Mouse (Mus musculus) neural tube, embryonic 12.5 days (tissue): Measurements from ENCODE around the gene C530008M17Rik. TPM values are rescaled to one million over a fixed set of nuclear protein-coding genes. Genes with fewer than 3 reads are reported as not detected.

Experiments used
- ATAC-seq: fragments of 200-750 bp; cut with Nextera tagmentation; 2 replicates; pipeline ENCODE4 v1.8.0; 2017; ENCODE audit warnings: low read depth, mild to moderate bottlenecking, moderate TSS enrichment, moderate library complexity; ENCODE audit not compliant: low FRiP score
- H3K27ac ChIP-seq: fragments of 300-500 bp; sonication (generic); 2 replicates; pipeline ENCODE4 v1.5.1; 2016
- H3K27me3 ChIP-seq: fragments of 300-500 bp; sonication (generic); replicated peaks from 2 replicates; pipeline ENCODE4 v1.6.1; 2016; ENCODE audit warnings: mild to moderate bottlenecking
- H3K36me3 ChIP-seq: fragments of 300-500 bp; sonication (generic); 2 replicates; pipeline ENCODE4 v1.6.1; 2016; ENCODE audit warnings: mild to moderate bottlenecking
- H3K4me1 ChIP-seq: fragments of 300-500 bp; sonication (generic); 2 replicates; pipeline ENCODE4 v1.6.1; 2016
- H3K4me2 ChIP-seq: fragments of 300-500 bp; sonication (generic); replicated peaks from 2 replicates; pipeline ENCODE4 v1.6.1; 2016; ENCODE audit warnings: mild to moderate bottlenecking
- H3K4me3 ChIP-seq: fragments of 300-500 bp; sonication (generic); 2 replicates; pipeline ENCODE4 v1.5.1; 2016
- H3K9ac ChIP-seq: fragments of 300-500 bp; sonication (generic); 2 replicates; pipeline ENCODE4 v1.6.1; 2016; ENCODE audit warnings: mild to moderate bottlenecking
- H3K9me3 ChIP-seq: fragments of 300-500 bp; sonication (generic); 2 replicates; pipeline ENCODE4 v1.6.1; 2016; ENCODE audit warnings: mild to moderate bottlenecking
- WGBS: fragments of 180-500 bp; shearing (Covaris S2); methylation state at CpG from one replicate; pipeline ENCODE4 v1.1.7; 2016; 5-methylcytosine and 5-hydroxymethylcytosine counted together
- polyA plus RNA-seq: library from polyadenylated mRNA; unstranded; fragments of >200 nt; fragmentation: Nextera tagmentation; extraction: Ambion mirVana; gene quantifications from 2 replicates; pipeline ENCODE4 v1.2.1, GENCODE M21; 2016

C530008M17Rik gene
- polyA plus RNA-seq, 1 experiment from 2014 or later, result 72.6 TPM

DNA sequence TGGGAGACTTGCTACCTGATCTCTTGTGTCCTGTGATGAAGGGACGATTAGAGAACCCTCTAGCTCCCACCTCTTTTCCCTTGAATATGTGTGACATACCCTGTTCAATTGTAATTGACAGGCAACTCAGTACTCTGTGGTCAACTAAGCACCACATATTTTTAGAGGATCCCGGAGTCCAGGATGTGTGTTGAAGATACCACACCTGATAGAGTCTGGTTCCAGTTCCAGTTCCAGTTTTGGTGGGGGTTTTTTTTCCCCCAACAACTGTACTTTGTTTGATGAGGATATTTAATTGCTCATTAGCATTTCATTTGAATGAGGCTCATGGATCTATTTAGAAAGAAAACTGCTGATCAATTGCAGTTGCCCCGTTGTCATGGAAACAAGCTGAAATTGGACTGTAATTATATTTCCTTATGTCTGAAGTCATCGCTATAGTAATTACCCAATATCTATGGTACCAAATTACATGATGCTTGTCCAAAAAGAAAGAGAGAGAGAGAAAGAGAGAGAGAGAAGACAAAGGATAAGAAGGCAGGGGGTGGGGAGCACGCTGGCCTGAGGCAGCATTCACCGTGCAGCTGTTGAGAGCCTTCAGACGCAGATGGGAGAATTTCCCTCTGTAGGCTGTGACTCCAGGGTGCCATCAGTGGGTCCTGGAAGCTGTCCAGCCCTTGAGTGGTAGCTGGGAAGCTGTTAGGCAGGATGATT, 172.4 kb downstream of the C530008M17Rik start:
- peaks cover 18% of the 10 kb centered on the region; the same call in 1 of the 2 replicates for H3K36me3 ChIP-seq
- H3K4me2 ChIP-seq, result no peak overlapping the region
- no peak overlapping the region for H3K4me3 ChIP-seq
- no peak overlapping the region for H3K9ac ChIP-seq
- H3K4me1 ChIP-seq, result peaks cover 8% of the 10 kb centered on the region; the same call in 1 of the 2 replicates
- 68% methylated on average over 7 of the region's 7 CpGs for WGBS
- 0 out of 2 replicates have a peak, but pooled peaks cover 3% of the 10 kb centered on the region for H3K9me3 ChIP-seq
- H3K27me3 ChIP-seq, result no peaks in the 10 kb centered on the region
- ATAC-seq, result peak; percentile 88
- no peak overlapping the region for H3K27ac ChIP-seq

DNA sequence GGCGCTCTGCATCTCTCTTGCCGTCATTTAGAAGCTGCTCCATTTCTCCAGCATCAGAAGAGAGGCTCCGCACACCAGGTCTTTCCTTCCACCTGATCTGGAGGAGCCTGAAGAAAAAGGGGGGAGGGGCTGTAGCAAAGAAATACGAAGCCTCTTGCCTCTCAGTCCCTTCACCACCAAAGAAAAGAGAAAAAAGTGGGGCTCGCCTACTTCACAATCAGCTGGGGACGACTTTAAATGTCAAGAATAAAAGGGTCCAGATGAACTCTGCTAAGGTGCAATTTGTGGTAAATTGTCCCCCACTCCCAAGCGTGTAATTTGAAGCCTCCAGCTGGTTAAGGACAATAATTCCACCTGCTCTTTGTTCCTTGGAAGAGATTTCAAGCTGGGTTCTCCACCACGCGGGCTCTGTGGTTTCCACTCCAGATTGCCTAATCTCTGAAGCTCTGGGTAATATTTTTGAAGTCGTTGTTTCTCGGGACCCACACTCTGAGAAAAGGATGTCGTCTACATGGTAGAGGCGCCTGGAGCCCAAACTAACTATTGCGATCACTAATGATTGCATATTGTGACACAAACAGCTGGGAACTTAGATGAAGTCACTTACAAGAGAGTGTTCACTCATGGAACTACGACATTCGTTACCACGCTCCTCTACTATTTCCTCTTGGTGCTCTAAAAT, 176.4 kb downstream of the C530008M17Rik start:
- WGBS, result 56% methylated on average over 17 of the region's 17 CpGs
- H3K27me3 ChIP-seq, result no peaks in the 10 kb centered on the region
- H3K4me3 ChIP-seq, result no peak overlapping the region
- no peak overlapping the region for H3K4me2 ChIP-seq
- peaks cover 18% of the 10 kb centered on the region; the same call in 1 of the 2 replicates for H3K36me3 ChIP-seq
- ATAC-seq, result no peak
- 0 out of 2 replicates have a peak, but pooled peaks cover 3% of the 10 kb centered on the region for H3K9me3 ChIP-seq
- no peak overlapping the region for H3K9ac ChIP-seq
- H3K4me1 ChIP-seq, result peaks cover 4% of the 10 kb centered on the region; the same call in 1 of the 2 replicates
- no peak overlapping the region for H3K27ac ChIP-seq

DNA sequence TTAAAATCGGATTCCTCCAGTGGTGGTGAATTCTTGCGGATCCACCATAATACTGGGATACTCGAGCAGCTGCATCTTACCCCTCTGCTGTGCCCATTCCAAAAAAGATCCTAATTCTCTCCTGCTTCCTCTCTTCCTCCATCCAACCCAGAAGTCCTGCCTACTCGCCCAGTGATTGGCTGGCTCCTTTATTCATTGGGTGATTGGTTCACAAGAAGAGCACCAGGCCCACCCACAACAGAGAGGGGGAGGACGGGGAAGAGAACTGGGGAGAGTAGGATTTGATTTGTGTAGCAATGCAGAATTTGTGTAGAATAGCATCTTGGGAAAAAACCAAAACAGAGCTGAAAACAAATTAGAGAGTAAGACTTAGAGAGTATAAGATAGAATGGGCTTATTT, 180.7 kb downstream of the C530008M17Rik start:
- Histone ChIP-seq H3K9me3 (no peaks in the 10 kb centered on the region), H3K4me2 (no peak overlapping the region), H3K36me3 (peaks cover 6% of the 10 kb centered on the region; the same call in 1 of the 2 replicates), H3K9ac (no peak overlapping the region), H3K27ac (no peak overlapping the region), H3K4me3 (no peak overlapping the region), H3K4me1 (peaks cover 4% of the 10 kb centered on the region; the same call in 1 of the 2 replicates), H3K27me3 (no peaks in the 10 kb centered on the region)
- no peak for ATAC-seq
- 63% methylated on average over 5 of the region's 5 CpGs for WGBS

DNA sequence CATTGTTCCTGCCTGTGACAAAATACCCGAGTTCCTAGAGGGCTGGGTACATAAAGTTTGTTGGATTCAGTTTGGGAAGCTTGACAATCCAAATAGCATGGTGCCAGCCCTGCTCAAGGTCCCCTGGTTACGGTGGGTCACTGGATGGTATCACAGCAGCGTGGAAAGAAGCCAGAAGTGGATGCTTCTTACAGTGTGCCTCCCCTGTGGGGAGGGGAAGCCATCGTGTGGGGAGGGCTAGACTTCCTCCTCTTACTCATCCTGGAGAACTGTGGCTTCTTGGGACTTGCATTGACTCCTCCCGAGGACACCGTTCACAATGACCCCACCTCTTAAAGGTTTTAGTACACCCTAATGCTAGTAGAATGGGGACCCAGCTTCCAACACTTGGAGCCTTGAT, 183.5 kb downstream of the C530008M17Rik start:
- no peak overlapping the region for H3K27ac ChIP-seq
- H3K9me3 ChIP-seq, result no peaks in the 10 kb centered on the region
- 0 out of 2 replicates have a peak, but pooled peaks cover 3% of the 10 kb centered on the region for H3K36me3 ChIP-seq
- WGBS, result 88% methylated on average over 6 of the region's 6 CpGs
- H3K4me2 ChIP-seq, result no peak overlapping the region
- ATAC-seq, result no peak
- no peaks in the 10 kb centered on the region for H3K27me3 ChIP-seq
- no peak overlapping the region for H3K9ac ChIP-seq
- H3K4me1 ChIP-seq, result peaks cover 9% of the 10 kb centered on the region; the same call in 1 of the 2 replicates
- H3K4me3 ChIP-seq, result no peak overlapping the region

DNA sequence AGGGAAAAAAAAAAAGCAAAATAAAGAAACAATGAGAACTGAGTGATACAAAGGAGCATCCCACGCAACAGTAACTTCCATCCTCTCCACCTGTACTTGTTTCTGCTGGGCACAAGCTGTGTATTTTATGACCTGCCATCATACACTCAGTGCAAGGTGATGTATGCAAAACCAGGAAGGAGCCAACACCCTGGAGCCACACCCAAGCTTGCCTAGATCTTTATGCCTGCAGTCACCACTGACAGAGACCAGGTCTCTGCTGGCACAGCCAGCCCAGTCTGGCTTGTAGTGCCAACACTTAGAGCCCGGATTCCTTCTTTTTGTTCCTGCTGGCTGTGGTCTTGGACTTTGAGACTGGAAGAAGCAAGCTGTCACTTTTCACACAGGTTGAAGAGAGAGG, 185.5 kb downstream of the C530008M17Rik start:
- Histone ChIP-seq H3K9me3 (no peaks in the 10 kb centered on the region), H3K4me3 (no peak overlapping the region), H3K4me2 (no peak overlapping the region), H3K27me3 (no peaks in the 10 kb centered on the region), H3K36me3 (peaks cover 9% of the 10 kb centered on the region; the same call in 1 of the 2 replicates), H3K9ac (no peak overlapping the region), H3K27ac (no peak overlapping the region), H3K4me1 (peaks cover 17% of the 10 kb centered on the region; the same call in 1 of the 2 replicates)
- WGBS, result 87% methylated on average over 2 of the region's 2 CpGs
- no peak for ATAC-seq

DNA sequence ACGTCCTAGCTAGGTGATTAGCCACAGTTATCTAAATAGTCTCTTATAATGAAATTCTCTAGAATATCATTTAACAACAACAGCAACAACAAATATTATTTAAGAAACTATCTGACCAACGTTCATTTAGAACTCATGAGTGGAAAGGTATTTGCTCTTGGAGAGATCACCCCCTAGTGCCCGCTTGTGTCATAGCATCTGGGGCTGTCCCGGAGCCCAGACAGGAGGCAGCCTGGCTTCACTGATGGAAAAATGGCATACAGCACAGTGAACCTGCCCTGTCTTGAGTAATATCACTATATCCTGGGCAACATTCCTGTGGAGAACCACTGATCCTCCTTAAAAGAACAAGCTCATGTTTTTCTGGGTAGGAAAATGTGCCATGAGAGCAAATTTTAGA, 187.1 kb downstream of the C530008M17Rik start:
- H3K27ac ChIP-seq, result no peak overlapping the region
- peaks cover 17% of the 10 kb centered on the region; the same call in 1 of the 2 replicates for H3K4me1 ChIP-seq
- WGBS, result 24% methylated on average over 4 of the region's 4 CpGs
- no peak overlapping the region for H3K9ac ChIP-seq
- H3K36me3 ChIP-seq, result peaks cover 9% of the 10 kb centered on the region; the same call in 1 of the 2 replicates
- ATAC-seq, result 0 out of 2 replicates have a peak, but pooled peaks have one; percentile 17
- H3K4me2 ChIP-seq, result no peak overlapping the region
- no peak overlapping the region for H3K4me3 ChIP-seq
- H3K27me3 ChIP-seq, result no peaks in the 10 kb centered on the region
- H3K9me3 ChIP-seq, result no peaks in the 10 kb centered on the region

DNA sequence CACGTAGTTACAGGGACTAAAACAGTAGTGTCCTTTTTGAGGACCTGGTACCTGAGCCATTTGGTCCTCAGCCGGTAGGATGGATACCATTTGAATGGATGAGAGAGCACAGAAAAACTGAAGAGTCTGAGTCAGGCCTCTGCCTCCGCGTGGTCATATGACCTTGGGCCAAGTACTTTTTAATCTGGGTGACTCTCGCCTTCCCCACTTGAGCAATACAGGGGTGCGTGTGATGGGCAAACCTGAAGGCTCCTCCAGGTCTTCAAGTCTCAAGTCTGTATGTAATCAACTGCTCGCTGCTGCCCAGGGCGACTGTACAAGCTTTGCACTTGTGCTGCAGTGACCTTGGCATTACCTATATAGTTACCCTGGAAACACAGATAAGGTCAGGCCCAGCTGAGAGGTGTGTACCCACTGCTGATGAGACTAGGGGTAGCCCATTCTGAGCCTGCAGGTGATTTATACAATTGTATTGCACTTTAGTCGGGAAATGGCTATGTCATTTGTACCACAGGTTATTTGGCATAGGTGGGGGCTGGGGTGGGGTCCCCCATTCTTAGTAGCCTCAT, 187.6 kb downstream of the C530008M17Rik start:
- WGBS, result 90% methylated on average over 9 of the region's 9 CpGs
- H3K4me1 ChIP-seq, result peaks cover 17% of the 10 kb centered on the region; the same call in 1 of the 2 replicates
- H3K36me3 ChIP-seq, result peaks cover 14% of the 10 kb centered on the region; the same call in 1 of the 2 replicates
- H3K9me3 ChIP-seq, result no peaks in the 10 kb centered on the region
- no peak overlapping the region for H3K27ac ChIP-seq
- H3K9ac ChIP-seq, result no peak overlapping the region
- H3K4me2 ChIP-seq, result no peak overlapping the region
- ATAC-seq, result no peak
- no peaks in the 10 kb centered on the region for H3K27me3 ChIP-seq
- H3K4me3 ChIP-seq, result no peak overlapping the region

DNA sequence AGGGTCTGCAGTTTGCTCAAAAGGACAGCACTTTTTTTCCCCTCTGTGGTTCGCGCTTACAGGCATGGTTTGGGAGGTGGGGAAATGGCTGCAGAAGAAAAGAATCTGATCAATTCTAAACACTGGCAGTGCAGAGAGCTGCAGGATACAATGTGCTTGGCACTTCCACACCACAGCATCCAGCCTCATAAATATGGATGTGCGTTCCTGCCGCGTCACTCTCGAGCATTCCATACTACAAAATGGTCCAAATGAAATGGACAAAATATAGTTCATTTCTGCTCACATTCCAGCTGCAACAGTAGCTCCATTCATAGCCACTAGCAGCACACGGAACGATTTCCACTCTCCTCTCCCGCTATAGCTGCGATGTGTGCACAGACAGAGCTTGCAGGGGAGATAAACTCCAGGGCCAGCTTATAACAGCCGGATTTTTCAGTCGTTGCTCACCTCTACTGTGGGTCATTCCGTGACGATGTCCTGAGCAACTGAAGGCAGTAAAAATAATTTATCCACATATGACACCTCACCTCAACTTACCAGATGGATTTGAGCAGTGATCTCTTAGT, 188.4 kb downstream of the C530008M17Rik start:
- Histone ChIP-seq H3K27me3 (no peaks in the 10 kb centered on the region), H3K9me3 (no peaks in the 10 kb centered on the region), H3K9ac (no peak overlapping the region), H3K4me1 (peaks cover 17% of the 10 kb centered on the region; the same call in 1 of the 2 replicates), H3K4me3 (no peak overlapping the region), H3K27ac (no peak overlapping the region), H3K4me2 (no peak overlapping the region), H3K36me3 (peaks cover 19% of the 10 kb centered on the region)
- 69% methylated on average over 14 of the region's 14 CpGs for WGBS
- no peak for ATAC-seq

DNA sequence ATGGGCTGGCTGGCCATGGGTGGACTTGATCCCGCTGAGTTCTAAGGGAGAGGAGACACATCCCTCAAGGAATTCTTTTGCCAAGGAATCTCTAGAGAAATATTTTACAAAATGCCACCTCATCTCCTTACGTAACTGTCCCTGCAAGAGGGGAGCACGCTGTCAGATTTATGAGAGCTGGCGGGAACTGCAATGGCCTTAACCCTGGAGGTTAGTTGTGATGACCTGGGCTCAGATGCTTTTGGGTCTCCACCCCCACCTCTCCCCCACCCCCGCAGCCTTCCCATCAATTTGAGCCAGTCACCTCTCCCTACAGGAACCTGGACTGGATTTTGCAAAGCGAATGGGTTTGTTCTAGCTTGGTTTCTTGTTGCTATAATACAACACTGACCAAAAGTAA, 190.8 kb downstream of the C530008M17Rik start:
- Histone ChIP-seq H3K36me3 (peaks cover 27% of the 10 kb centered on the region), H3K4me3 (no peak overlapping the region), H3K9me3 (no peaks in the 10 kb centered on the region), H3K27me3 (no peaks in the 10 kb centered on the region), H3K4me1 (peaks cover 17% of the 10 kb centered on the region; the same call in 1 of the 2 replicates), H3K4me2 (no peak overlapping the region), H3K9ac (no peak overlapping the region), H3K27ac (no peak overlapping the region)
- 84% methylated on average over 6 of the region's 6 CpGs for WGBS
- ATAC-seq, result no peak

DNA sequence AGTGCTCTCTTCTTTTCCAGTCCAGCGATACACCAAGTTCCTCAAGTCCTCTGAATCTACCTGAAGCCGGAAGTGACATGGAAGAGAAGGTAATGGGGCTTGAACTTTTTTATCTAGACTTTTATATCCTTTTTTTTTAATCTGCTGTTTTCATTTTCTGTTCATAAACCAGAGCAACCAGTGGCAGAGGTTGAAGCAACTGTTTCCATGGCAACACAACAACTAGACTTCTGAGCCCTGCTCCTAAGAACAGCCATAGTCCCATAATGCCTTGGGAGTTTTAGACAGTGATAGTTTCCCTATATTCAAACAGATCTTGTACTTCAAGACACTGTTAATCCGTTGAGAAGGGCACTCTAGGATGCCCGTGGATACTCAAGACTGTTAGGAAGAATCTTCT, 195.0 kb downstream of the C530008M17Rik start:
- 83% methylated on average over 4 of the region's 4 CpGs for WGBS
- H3K36me3 ChIP-seq, result peaks cover 40% of the 10 kb centered on the region

DNA sequence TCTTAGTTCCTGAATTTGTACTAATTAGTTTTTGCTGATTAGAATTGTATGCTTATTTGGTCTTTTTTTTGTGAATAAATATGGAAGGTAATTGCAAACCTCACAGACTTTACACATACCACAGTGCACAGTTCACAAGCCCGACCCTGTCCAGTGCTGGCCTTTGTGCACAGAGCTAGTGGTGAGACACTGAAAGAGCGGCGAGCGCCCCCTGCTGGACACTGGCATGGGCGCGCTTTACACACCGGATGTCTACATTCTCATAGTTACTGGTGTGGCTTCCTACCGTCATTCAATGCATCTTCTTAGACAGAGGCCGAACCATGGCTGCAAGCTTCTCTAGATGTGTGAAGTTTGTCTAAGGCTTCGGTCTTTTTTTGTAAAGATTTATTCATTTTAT, 197.2 kb downstream of the C530008M17Rik start:
- no peak overlapping the region for H3K4me2 ChIP-seq
- H3K27ac ChIP-seq, result no peak overlapping the region
- 16% methylated on average over 10 of the region's 10 CpGs for WGBS
- H3K9me3 ChIP-seq, result no peaks in the 10 kb centered on the region
- peaks cover 57% of the 10 kb centered on the region for H3K36me3 ChIP-seq
- H3K9ac ChIP-seq, result no peak overlapping the region
- H3K4me3 ChIP-seq, result no peak overlapping the region
- peak; percentile 74; the same call in 1 of the 2 replicates for ATAC-seq
- H3K4me1 ChIP-seq, result peaks cover 11% of the 10 kb centered on the region; the same call in 1 of the 2 replicates
- peaks cover 30% of the 10 kb centered on the region for H3K27me3 ChIP-seq

More for the DNA sequence above, 195.0 kb downstream of the C530008M17Rik start:
- H3K4me3 ChIP-seq, result no peak overlapping the region
- no peak for ATAC-seq
- H3K9me3 ChIP-seq, result no peaks in the 10 kb centered on the region
- H3K27me3 ChIP-seq, result peaks cover 14% of the 10 kb centered on the region
- H3K4me2 ChIP-seq, result no peak overlapping the region
- no peak overlapping the region for H3K27ac ChIP-seq
- H3K4me1 ChIP-seq, result no peaks in the 10 kb centered on the region
- no peak overlapping the region for H3K9ac ChIP-seq
